Mouse (Mus musculus) heart, postnatal 0 days (tissue): ENCODE results near the gene Dnajc2.

Experiments used
- CTCF ChIP-seq: IDR thresholded peaks from 2 replicates; pipeline ENCODE4 v1.5.1; 2016; ENCODE audit warnings: antibody characterized with exemption, control low read depth, low read depth
- EP300 ChIP-seq: IDR thresholded peaks from 2 replicates; pipeline ENCODE4 v1.6.1; 2016; ENCODE audit warnings: antibody characterized with exemption, low read depth

- TF ChIP-seq EP300 (no peak), CTCF (no peak)
Measured at GRCm38 (mm10) chr5:21732177-21732911, 52.7 kb downstream of the Dnajc2 start.
